Mouse (Mus musculus) liver, postnatal 0 days (tissue): ENCODE data around the gene Ppara. TPM values are rescaled to one million over a fixed set of nuclear protein-coding genes. Genes with fewer than 3 reads are reported as not detected.

Experiments used
- ATAC-seq: fragments of 200-750 bp; cut with Nextera tagmentation; 2 replicates; pipeline ENCODE4 v1.8.0; 2017; ENCODE audit warnings: mild to moderate bottlenecking, moderate library complexity
- DNase-seq: peaks from one replicate; pipeline ENCODE4 v3.0.0-alpha.2; 2016
- H3K27ac ChIP-seq: fragments of 300-500 bp; sonication (generic); 2 replicates; pipeline ENCODE4 v1.5.1; 2014; ENCODE audit warnings: antibody characterized with exemption, moderate library complexity, mild to moderate bottlenecking, low read depth
- H3K27me3 ChIP-seq: fragments of 300-500 bp; sonication (generic); 2 replicates; pipeline ENCODE4 v1.6.1; 2014; ENCODE audit warnings: low read length, control low read depth, mixed read lengths; ENCODE audit not compliant: insufficient read depth
- H3K36me3 ChIP-seq: fragments of 300-500 bp; sonication (generic); replicated peaks from 2 replicates; pipeline ENCODE4 v1.6.1; 2014; ENCODE audit warnings: mild to moderate bottlenecking, control low read depth, low read length, moderate library complexity, mixed read lengths; ENCODE audit not compliant: insufficient read depth
- H3K4me1 ChIP-seq: fragments of 300-500 bp; sonication (generic); 2 replicates; pipeline ENCODE4 v1.6.1; 2014; ENCODE audit warnings: antibody characterized with exemption, mild to moderate bottlenecking, control low read depth; ENCODE audit not compliant: insufficient read depth
- H3K4me2 ChIP-seq: fragments of 300-500 bp; sonication (generic); 2 replicates; pipeline ENCODE4 v1.6.1; 2014; ENCODE audit warnings: low read depth, mild to moderate bottlenecking, low read length, moderate library complexity, mixed read lengths
- H3K4me3 ChIP-seq: fragments of 300-500 bp; sonication (generic); 2 replicates; pipeline ENCODE4 v1.5.1; 2014; ENCODE audit warnings: low read depth, low read length
- H3K9ac ChIP-seq: fragments of 300-500 bp; sonication (generic); replicated peaks from 2 replicates; pipeline ENCODE4 v1.6.1; 2014; ENCODE audit warnings: mild to moderate bottlenecking, moderate library complexity
- H3K9me3 ChIP-seq: fragments of 300-500 bp; sonication (generic); 2 replicates; pipeline ENCODE4 v1.6.1; 2016; ENCODE audit warnings: mild to moderate bottlenecking, control low read depth, low read length, mixed read lengths
- CTCF ChIP-seq: sonication (generic); IDR thresholded peaks from 2 replicates; pipeline ENCODE4 v1.5.1; 2016; ENCODE audit warnings: antibody characterized with exemption, low read depth
- EP300 ChIP-seq: IDR thresholded peaks from 2 replicates; pipeline ENCODE4 v1.6.1; 2016; ENCODE audit warnings: antibody characterized with exemption, low read depth, mild to moderate bottlenecking
- WGBS: fragments of 180-500 bp; shearing (Covaris S2); extraction: QIAGEN DNeasy Blood & Tissue Kit; methylation state at CpG from one replicate; pipeline ENCODE4 v1.1.7; 2014; ENCODE audit not compliant: insufficient replicate concordance; 5-methylcytosine and 5-hydroxymethylcytosine counted together
- polyA plus RNA-seq: library from polyadenylated mRNA; unstranded; fragments of >200 nt; fragmentation: Nextera tagmentation; extraction: Ambion mirVana; gene quantifications from 2 replicates; pipeline ENCODE4 v1.2.1, GENCODE M21; 2015

The Ppara gene
- polyA plus RNA-seq, 1 experiment from 2014 or later: 185 TPM

- H3K4me3 ChIP-seq: no peak overlapping the region
- TF ChIP-seq CTCF (no peak), EP300 (no peak)
- no peaks in the 10 kb centered on the region for H3K27me3 ChIP-seq
- H3K36me3 ChIP-seq: no peaks in the 10 kb centered on the region
- WGBS: 75% methylated on average over 8 of the region's 8 CpGs
- no peaks in the 10 kb centered on the region for H3K9me3 ChIP-seq
- no peak overlapping the region for H3K27ac ChIP-seq
- DNase-seq: no peak
- H3K4me2 ChIP-seq: no peak overlapping the region
- peaks cover 7% of the 10 kb centered on the region; the same call in 1 of the 2 replicates for H3K4me1 ChIP-seq
- no peak overlapping the region; the same call in 1 of the 2 replicates for H3K9ac ChIP-seq
- no peak for ATAC-seq
Measured at GRCm38 (mm10) chr15:85746178-85746577, 11.4 kb downstream of the Ppara start.

DNA sequence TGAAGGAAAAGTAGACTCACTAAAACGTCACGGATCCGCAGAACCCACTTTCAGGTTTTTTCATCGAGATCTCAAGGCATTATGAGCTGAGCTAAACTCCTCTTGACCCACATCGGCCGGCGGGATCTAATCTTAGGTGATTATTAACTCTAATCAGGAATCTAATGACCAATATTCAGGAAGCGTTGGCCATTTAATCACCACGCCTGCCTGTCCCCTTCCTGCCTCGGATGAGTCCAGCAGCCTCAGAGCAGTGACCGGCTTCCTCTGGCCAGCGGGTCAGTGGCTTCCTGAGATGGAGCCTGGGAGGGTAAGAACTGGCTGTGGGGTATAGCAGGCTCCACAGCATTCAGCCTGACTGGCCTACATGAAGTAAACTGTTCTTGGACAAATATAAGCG lies 11.9 kb downstream of the Ppara start:
- 70% methylated on average over 13 of the region's 13 CpGs for WGBS
- no peak overlapping the region; the same call in 1 of the 2 replicates for H3K9ac ChIP-seq

DNA sequence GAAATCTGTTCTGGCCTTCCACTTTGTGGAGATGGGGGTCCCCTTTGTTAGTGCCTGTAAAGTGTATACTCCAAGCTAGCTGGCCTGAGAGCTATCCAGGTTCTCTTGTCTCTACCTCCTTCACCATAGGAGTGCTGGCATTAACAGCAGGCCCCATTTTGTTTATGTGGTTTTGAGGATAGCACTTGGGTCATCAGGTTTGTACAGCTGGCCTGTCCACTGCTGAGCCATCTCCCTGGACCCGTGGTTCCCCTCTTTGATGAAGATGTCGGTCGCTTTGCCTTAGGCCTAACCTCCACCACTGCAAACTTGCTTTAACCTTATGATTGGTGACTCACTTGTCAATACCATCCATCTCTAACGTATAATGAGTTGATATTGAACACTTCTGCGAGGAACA lies 13.2 kb downstream of the Ppara start:
- Histone ChIP-seq H3K9me3 (no peaks in the 10 kb centered on the region), H3K4me1 (peaks cover 7% of the 10 kb centered on the region; the same call in 1 of the 2 replicates), H3K9ac (no peak overlapping the region), H3K36me3 (no peaks in the 10 kb centered on the region), H3K27ac (no peak overlapping the region), H3K4me2 (no peak overlapping the region), H3K4me3 (no peak overlapping the region), H3K27me3 (no peaks in the 10 kb centered on the region)
- 75% methylated on average over 5 of the region's 5 CpGs for WGBS
- no peak for TF ChIP-seq EP300
- no peak for ATAC-seq
- no peak for DNase-seq

More for the DNA sequence above, 11.9 kb downstream of the Ppara start:
- no peak overlapping the region for H3K4me2 ChIP-seq
- H3K27ac ChIP-seq: no peak overlapping the region
- no peak for ATAC-seq
- no peaks in the 10 kb centered on the region for H3K36me3 ChIP-seq
- no peak for DNase-seq
- H3K9me3 ChIP-seq: no peaks in the 10 kb centered on the region
- TF ChIP-seq CTCF (no peak), EP300 (no peak)
- H3K4me3 ChIP-seq: no peak overlapping the region
- peaks cover 7% of the 10 kb centered on the region; the same call in 1 of the 2 replicates for H3K4me1 ChIP-seq
- no peaks in the 10 kb centered on the region for H3K27me3 ChIP-seq

DNA sequence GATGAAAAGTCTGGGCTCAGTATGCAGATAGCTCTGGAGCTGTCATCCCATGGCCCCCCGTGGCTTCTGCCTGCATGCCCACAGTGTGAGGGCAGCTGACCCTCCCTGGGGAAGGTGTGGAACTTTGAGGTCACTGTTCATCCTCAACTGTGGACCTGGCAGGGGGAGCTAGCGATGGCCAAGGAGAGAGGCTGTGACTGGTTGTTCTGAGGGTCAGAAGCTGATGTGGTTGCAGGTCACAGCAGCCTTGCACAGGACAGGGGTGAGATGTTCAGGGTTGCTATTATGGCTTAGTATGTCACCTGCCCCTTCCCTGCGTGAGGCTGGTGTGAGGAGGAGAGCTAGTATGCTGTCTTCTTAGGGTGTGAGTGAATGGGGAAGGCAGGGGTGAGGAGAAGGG lies 13.7 kb downstream of the Ppara start:
- H3K9ac ChIP-seq: no peak overlapping the region
- no peaks in the 10 kb centered on the region for H3K27me3 ChIP-seq
- H3K27ac ChIP-seq: no peak overlapping the region
- WGBS: 55% methylated on average over 3 of the region's 3 CpGs
- TF ChIP-seq EP300 (no peak), CTCF (no peak)
- peaks cover 5% of the 10 kb centered on the region; the same call in 1 of the 2 replicates for H3K4me1 ChIP-seq
- ATAC-seq (no peak), DNase-seq (no peak)
- H3K4me3 ChIP-seq: no peak overlapping the region
- H3K36me3 ChIP-seq: no peaks in the 10 kb centered on the region
- no peak overlapping the region for H3K4me2 ChIP-seq
- no peaks in the 10 kb centered on the region for H3K9me3 ChIP-seq

DNA sequence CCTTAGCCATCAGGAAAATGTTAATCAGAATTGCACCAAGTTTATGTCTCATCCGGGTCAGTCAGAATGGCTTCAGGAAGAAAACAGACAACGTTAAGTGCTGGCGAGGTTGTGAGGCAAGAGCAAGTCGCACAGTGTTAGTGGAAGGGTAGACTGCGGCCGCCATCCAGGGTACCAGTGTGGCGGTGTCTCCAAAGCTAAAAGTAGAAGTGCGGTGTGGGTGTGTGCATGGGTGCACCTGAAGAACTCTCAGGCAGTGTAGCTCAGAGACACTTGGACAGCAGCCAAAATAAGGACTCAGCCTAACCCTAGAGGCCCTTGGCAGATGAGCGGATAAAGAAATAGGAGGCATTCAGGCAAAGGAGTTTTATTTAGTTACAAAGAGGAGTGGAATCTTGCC lies 14.4 kb downstream of the Ppara start:
- Histone ChIP-seq H3K4me1 (peaks cover 5% of the 10 kb centered on the region; the same call in 1 of the 2 replicates), H3K27ac (no peak overlapping the region), H3K9ac (no peak overlapping the region), H3K36me3 (no peaks in the 10 kb centered on the region), H3K9me3 (no peaks in the 10 kb centered on the region), H3K4me3 (no peak overlapping the region), H3K27me3 (no peaks in the 10 kb centered on the region), H3K4me2 (no peak overlapping the region)
- TF ChIP-seq CTCF: no peak
- TF ChIP-seq EP300: no peak
- no peak for DNase-seq
- ATAC-seq: no peak
- WGBS: 73% methylated on average over 9 of the region's 9 CpGs

DNA sequence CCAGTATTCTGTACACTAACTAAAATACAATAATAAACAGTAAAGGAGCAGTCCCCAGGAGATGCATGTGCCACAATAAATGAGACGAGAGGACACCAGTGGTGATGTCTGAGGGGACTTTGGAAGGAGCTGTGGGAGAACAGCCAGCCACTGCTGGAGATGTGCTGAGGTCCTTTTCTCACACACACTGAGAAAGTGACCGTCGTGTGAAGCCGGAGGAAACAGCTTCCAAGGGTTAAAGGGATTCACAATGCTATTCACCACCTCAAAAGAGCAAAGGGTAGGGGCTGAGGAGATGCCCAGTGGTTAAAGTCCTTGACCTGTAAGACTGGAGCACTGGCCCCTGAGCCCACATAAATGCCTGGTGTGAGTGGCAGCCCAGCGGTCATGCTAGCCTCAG lies 15.3 kb downstream of the Ppara start:
- DNase-seq (no peak), ATAC-seq (no peak)
- peaks cover 5% of the 10 kb centered on the region; the same call in 1 of the 2 replicates for H3K4me1 ChIP-seq
- no peaks in the 10 kb centered on the region for H3K36me3 ChIP-seq
- H3K9ac ChIP-seq: no peak overlapping the region
- H3K27ac ChIP-seq: no peak overlapping the region
- H3K27me3 ChIP-seq: no peaks in the 10 kb centered on the region
- WGBS: 72% methylated on average over 5 of the region's 5 CpGs
- no peaks in the 10 kb centered on the region for H3K9me3 ChIP-seq
- TF ChIP-seq EP300 (no peak), CTCF (no peak)
- no peak overlapping the region for H3K4me3 ChIP-seq
- no peak overlapping the region for H3K4me2 ChIP-seq

DNA sequence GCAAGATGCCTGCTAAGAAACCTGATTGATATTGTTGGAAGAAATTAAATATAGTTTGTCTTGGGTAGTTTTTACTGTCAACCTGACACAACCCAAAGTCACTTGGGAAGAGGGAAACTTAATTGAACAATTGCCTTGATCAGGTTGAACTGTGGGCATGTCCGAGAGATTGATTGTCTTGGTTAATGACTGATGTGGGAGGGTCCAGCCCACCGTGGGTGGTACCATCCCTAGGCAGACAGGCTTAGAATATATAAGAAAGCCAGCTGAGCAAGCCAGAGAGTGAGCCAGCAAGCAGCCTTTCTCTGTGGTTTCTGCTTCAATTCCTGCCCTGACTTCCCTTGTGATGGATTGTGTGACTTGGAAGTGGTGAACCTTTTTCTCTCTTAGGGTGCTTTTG lies 17.9 kb downstream of the Ppara start:
- DNase-seq (no peak), ATAC-seq (no peak)
- H3K4me3 ChIP-seq: no peak overlapping the region
- no peaks in the 10 kb centered on the region for H3K27me3 ChIP-seq
- peaks cover 3% of the 10 kb centered on the region; the same call in 1 of the 2 replicates for H3K9me3 ChIP-seq
- H3K9ac ChIP-seq: no peak overlapping the region
- no peak overlapping the region for H3K4me2 ChIP-seq
- H3K27ac ChIP-seq: no peak overlapping the region
- 46% methylated on average over 2 of the region's 2 CpGs for WGBS
- TF ChIP-seq CTCF: no peak
- TF ChIP-seq EP300: no peak
- H3K4me1 ChIP-seq: peaks cover 3% of the 10 kb centered on the region; the same call in 1 of the 2 replicates
- H3K36me3 ChIP-seq: no peaks in the 10 kb centered on the region
